Mouse (Mus musculus) liver, adult (tissue): ENCODE data around the gene Nr1h3.

Experiments used
- GATA4 ChIP-seq: IDR thresholded peaks from 2 replicates; pipeline ENCODE4 v1.6.1; 2014; ENCODE audit warnings: mild to moderate bottlenecking, low read length; ENCODE audit not compliant: insufficient replicate concordance

The Nr1h3 gene

DNA sequence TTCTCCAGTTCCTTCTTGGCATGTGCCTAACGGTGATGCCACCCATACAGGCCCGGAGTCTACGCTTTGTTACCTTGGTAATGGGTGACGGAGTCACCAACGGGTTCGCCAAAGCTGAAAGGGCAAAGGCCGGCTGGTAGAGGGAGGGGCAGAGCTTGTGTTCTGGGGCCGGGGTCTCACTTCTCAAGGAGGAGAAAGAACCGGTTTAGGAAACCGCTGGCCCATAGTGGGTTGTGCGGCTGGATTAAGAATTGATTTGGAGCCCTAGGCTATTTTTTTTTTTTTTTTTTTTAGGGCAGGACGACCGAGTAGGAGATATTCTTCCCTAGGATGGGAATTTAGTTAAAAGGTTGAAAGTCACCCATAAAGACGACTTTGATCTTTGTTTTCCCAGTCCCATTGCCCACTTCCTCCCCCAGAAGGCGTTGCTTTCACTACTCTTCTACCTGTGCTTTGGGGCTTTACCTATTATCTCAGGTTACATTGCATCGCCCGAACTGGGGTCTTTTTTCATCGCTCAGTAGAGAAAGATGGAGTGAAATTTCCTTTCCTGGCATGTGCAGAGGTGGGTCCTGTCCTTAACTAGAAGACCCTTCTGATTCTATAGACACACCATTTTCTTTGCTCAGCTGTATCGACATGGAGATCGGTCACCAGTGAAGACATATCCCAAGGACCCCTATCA, 480 bp upstream of the Nr1h3 start:
- no peak for TF ChIP-seq GATA4

DNA sequence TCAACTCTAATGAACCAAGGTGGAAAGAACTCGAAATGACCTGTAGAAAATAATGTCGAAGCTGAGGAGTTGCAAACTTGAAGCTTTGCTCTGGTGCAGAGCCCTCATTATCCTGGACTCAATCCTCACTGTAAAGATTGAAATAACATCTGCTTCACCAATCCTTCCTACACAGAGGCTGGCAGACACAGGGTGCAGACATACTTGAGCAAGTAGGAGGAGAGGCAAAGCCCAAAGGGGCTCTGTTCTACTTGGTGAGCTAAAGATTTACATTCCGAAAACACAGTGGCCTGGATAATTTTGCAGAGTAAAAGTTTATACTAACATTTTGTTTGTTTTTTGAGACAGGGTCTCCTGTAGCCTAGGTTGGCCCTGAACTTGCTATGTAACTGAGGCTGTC, 3.7 kb downstream of the Nr1h3 start:
- TF ChIP-seq GATA4 = no peak

DNA sequence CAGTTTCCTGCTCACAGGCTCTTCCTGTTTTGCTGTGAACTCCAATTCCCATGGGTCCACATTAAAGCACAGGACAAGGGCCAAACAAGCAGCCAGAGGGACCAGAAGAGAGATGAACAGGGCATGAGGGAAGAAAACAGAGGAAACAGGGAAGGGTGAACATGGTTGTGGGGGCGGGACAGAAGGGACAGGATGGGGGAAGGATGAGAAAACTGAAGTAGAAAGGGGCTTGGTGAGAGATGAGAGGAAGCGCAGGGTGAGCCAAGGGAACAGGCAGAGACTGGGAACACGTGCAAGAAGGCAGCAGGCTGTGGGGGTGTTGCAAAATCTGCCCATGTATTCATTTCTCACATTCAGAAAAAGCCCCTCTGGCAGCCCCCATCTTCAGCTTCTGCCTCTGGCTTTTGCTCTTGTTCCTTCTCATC, 6.0 kb downstream of the Nr1h3 start:
- no peak for TF ChIP-seq GATA4

- no peak for TF ChIP-seq GATA4
These were observed 7.9 kb downstream of the Nr1h3 start for GRCm38 (mm10) chr2:91194624-91195332.

GRCm38 (mm10) chr2:91190501-91190900, 12.1 kb downstream of the Nr1h3 start:
- no peak for TF ChIP-seq GATA4

DNA sequence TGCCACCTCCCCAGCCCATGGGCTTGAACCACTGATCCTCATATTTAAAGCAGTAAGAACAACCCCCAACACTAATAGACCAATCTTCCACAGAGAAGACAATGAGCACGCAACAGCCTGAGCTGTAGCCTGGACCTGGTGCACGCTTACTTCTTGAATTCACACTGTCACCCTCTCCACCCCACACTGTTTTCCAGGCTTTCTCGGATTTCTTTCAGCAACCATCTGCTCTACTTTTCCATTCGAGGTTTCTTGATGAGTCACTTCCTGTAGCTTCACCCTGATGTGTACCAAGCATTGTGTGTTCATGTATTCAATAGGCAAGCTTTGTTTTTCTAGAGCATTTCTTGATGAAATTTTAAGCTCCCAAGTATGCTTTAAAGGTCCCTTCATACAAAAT, 15.2 kb downstream of the Nr1h3 start:
- TF ChIP-seq GATA4 = no peak

DNA sequence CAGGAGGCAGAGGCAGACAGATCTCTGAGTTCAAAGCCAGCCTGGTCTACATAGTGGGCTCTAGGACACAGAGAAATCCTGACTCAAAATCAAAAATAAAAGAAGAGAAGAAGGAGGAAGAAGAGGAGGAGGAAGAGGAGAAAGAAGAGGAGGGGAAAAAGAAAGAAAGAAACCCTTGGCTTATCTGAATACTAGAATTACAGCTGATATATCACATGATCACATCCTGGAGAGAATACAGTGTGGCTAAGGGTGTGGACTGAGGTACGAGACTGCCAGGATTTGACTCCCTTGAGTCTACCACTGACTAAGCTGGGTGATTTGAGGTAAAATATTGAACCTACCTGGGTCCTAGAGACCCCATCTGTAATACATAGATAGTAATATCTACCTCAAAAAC, 16.4 kb downstream of the Nr1h3 start:
- no peak for TF ChIP-seq GATA4

GRCm38 (mm10) chr2:91183711-91184405, 18.8 kb downstream of the Nr1h3 start, which contains the start of gene Madd:
Madd (minus strand) TSS chr2:91183837.
- TF ChIP-seq GATA4 = no peak

DNA sequence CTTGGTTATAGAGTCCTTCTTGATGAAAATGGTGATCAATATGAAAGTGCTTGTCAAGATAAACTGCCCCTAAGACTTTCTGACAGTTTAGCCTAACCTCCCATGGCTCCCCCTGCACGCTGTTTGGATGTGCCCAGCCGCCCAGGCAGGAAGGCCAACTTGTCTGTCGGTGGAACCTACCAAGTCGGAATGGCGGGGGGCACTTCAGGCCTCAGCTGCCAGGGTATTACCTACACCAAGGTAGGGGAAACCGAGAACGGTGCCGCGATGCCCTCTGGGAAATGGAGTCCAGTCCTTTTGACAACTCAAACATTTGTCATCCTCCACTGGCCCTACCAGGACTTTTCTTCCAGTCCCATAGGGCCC, 19.5 kb downstream of the Nr1h3 start:
- TF ChIP-seq GATA4 = no peak

- TF ChIP-seq GATA4 = no peak
These were observed 20.1 kb downstream of the Nr1h3 start for GRCm38 (mm10) chr2:91182405-91183147.

DNA sequence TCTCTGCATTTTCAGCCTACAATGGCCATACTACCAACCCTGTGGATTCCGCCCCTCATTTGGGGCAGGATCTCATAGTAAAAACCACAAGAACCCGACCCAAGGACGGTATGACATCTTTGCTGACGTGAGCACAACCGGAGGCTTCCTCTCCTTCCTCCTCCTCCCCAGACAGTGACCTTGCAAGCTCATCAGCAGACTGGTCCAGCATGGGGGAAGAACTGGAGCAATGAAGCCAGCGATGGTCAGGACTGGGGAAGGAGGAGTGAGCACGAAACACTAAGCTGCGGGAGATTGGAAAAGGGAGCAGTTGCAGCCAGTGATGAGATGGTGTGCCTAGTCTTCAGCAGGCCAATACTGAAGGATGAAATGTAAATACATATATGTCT, 20.6 kb downstream of the Nr1h3 start:
- no peak for TF ChIP-seq GATA4

DNA sequence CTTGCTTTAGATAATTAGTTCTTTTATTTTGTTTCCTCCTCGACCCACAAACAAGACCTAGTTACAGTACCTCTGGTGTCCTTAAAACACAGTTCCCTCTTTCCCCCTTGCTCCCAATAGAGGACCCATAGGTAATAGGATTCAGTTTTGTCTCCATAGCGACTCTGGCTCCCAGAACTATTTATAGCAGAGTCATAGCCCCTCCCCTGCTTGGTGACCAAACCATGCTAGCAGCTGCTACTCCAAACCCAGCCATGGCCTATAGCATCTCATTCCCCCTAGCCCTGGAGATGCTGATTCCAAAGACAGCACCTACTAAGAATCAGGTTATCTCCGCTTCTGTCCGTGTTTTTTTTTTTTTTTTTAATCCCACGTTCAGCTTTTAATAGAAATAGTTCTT, 21.9 kb downstream of the Nr1h3 start:
- TF ChIP-seq GATA4 = no peak

DNA sequence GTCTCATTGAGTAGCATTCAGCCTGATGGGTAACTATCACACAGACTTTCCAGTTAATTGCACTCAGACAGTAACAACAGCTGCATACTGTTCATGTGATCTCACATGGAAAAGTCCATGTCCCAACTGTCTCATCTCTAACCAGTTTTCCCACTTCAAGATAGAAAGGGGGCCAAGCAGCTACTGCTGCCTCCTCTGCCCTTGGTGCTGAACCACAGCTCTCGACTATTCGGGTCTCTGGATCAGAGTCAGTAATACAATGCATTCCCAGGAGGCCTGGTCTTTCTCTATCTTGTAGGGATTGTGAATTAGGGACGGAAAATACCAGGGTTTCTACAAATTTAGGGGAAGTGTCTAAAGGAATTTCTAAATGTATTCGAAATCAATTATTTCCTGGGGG, 22.8 kb downstream of the Nr1h3 start:
- no peak for TF ChIP-seq GATA4

DNA sequence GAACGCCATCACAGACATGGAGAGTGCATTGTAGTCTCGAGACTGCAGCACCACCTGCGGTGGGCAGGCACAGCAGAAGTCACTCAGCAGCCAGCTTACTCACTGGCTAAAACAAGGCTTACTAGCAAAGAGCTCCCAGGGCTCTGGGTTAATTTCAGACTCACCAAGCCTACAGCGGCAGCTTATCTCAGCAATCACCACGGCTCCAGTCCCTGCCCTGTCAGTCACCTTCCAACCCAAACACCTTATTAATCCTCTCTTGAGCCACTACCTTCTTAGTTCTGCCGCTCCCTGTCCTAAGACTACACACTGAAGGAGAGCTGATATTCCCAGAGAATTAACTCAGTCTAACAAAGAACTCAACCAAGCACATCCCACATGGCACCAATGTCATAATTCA, 26.4 kb downstream of the Nr1h3 start:
- TF ChIP-seq GATA4 = no peak

GRCm38 (mm10) chr2:91175490-91175889, 27.1 kb downstream of the Nr1h3 start:
- TF ChIP-seq GATA4 = no peak
